Mouse (Mus musculus): ENCODE measurements around the gene Dicer1.
A peak's percentile ranks its signal among the peaks of the same experiment; 100 is the strongest.

Gene Dicer1

DNA sequence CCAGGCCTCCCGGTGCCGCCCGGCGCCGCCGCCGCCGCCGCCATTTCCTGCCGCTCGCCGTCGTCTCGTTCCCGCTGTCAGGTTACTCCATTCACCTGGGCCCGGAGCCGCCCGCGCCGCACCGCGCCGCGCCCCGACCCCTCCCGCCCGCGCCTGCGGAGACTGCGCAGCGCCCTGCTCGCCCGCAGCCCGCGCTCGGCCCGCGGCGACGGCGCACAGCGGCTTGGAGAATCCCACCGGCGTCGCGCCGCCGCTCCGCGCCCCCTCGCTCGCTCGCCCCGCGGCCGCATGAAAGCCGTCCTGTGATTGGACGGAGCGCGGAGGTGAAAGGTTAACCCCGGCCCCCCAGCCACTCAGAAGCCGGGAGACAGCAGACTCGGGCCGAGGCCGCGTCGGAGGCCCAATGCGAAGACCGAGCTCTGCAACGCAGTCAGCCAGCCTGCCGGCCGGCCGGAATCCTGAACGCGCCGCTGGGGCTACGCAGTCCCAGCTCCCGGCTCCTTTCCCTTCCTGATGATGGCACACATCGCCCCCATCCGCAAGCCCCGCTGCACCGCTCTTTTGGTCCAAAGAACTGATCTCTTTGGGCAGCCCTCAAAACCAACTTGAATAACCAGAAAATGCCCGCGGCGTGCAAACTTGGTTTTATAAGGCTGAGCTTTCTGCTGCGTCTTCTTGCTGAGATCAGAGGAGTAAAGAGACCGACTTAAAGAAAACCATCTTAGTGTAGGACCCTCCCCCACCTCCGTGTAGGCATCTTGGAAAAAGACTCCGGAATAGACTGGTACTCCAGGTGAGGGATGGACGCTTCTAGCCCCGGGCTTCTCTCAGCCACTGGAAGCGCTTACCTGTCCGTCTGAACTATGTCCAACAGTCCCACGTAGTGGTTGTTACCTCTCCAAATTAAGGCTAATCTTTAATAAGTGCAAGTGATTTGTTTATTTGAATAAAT lies at the start of gene Dicer1:
TSS of gene Dicer1 (minus strand) at position 139 of the 952 bp plus-strand sequence.
- DNase-seq (ENCODE audit: low read depth in 2 of 2, low spot score in 2 of 2) = peak; percentile 97

DNA sequence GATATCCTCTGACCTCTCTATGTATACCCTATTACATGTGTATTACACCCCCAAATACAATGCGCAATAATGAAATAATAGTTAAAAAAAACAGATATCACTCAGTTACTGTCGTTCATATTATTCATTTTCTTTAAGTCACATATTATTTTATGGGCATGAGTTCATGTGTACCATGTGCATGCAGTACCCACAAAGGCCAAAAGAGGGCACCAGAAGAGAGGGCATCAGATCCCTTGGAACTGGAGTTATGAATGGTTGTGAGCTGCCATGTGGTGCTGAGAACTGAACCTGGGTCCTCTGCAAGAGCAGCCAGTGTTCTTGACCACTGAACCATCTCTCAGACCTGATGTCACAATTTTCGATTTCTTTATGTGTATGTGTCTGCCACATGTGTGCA lies 47.6 kb upstream of the Dicer1 start:
- no peak for DNase-seq (ENCODE audit: low read depth in 2 of 2, low spot score in 2 of 2)

- no peak for DNase-seq (ENCODE audit: low read depth in 2 of 2, low spot score in 2 of 2)
These were observed 46.2 kb upstream of the Dicer1 start for GRCm38 (mm10) chr12:104797905-104798304.

- DNase-seq (ENCODE audit: low read depth in 2 of 2, low spot score in 2 of 2) = no peak
These were observed 45.1 kb upstream of the Dicer1 start for GRCm38 (mm10) chr12:104796635-104797378.

GRCm38 (mm10) chr12:104794957-104795356 lies 43.2 kb upstream of the Dicer1 start:
- DNase-seq (ENCODE audit: low read depth in 2 of 2, low spot score in 2 of 2) = no peak

- no peak for DNase-seq (ENCODE audit: low read depth in 2 of 2, low spot score in 2 of 2)
These were observed 41.7 kb upstream of the Dicer1 start for GRCm38 (mm10) chr12:104793486-104793885.

GRCm38 (mm10) chr12:104777603-104778002 lies 25.9 kb upstream of the Dicer1 start:
- no peak for DNase-seq (ENCODE audit: low read depth in 2 of 2, low spot score in 2 of 2)

GRCm38 (mm10) chr12:104771941-104772340 lies 20.2 kb upstream of the Dicer1 start:
- DNase-seq (ENCODE audit: low read depth in 2 of 2, low spot score in 2 of 2) = no peak

- DNase-seq (ENCODE audit: low read depth in 2 of 2, low spot score in 2 of 2) = no peak
These were observed 17.5 kb upstream of the Dicer1 start for GRCm38 (mm10) chr12:104769201-104769785.

DNA sequence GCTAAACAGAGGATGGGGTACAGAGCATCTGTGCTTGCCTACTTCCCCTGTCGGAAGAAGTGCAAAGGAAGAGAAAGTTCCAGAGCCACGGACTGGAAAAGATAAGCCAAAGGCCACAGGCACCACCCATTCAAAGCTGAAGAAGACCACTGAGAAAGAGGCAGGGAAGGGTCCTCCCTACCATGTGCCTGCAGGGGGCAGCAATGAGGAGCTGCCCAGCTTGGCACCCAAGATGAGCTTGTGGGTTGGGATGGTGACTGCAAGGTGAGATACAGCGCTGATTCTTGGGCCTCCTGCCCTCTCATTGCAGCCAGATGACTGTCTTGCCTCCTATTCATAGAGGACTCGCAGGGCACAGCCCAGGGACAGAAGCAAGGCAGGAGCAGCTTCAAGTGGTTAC lies 15.4 kb upstream of the Dicer1 start:
- DNase-seq (ENCODE audit: low read depth in 2 of 2, low spot score in 2 of 2) = no peak

- DNase-seq (ENCODE audit: low read depth in 2 of 2, low spot score in 2 of 2) = no peak
These were observed 14.0 kb upstream of the Dicer1 start for GRCm38 (mm10) chr12:104765761-104766160.

DNA sequence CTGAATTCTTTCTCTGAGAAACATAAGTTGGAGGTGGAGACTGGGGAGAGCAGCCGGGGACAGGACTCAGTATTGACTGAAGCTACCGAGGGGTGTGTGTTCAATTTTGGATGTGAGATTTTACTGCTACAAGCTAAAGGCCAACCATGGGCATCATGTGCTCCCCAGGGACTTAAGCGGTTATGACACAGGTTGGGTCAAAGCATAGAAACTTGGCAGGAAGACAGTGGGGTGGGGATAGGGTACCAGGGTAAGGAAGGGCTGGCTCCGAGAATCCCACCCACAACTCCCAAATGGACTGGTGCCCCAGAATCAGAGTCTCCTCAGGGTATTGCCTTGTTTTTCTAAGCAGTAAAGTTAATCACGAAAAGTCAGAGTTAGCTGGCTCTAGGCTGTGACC lies 13.4 kb upstream of the Dicer1 start:
- DNase-seq (ENCODE audit: low read depth in 2 of 2, low spot score in 2 of 2) = no peak

DNA sequence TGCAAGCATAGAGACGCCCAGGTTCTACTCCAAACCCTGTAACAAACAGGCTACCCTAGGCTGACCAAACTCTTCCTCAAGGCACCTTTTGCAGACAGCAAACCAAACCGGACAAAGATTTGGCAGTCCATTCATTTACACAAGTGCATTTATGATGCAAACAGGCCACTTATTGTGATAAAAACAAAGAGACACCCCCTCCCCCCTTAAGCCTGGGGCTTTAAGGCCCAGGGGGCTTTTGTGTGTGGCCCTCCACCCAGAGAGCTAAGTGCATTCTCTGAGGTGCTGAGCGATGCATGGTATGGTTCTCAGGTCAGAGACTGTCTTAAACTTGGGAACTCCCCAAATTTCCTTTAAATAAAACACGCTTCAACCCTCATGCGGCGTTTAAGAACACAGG lies 12.2 kb upstream of the Dicer1 start:
- no peak for DNase-seq (ENCODE audit: low read depth in 2 of 2, low spot score in 2 of 2)

DNA sequence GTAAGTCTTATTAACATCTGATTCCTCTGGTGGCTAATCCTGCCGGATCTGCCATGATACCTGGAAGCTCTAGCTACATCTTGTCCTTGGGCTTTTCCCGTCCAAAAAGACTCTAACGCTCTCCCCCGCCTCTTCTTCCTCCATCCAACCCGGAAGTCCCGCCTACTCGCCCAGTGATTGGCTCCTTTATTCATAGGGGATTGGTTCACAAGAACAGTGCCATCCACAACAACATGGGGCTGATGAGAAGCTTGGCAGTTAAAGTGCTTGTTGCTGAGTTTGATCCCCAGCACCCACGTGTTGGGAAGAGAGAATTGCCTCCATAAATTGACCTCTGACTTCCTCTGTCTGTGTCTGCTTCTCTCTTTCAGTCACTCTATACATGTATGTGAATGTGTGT lies 9.7 kb upstream of the Dicer1 start:
- DNase-seq (ENCODE audit: low read depth in 2 of 2, low spot score in 2 of 2) = no peak

GRCm38 (mm10) chr12:104758066-104758465 lies 6.3 kb upstream of the Dicer1 start:
- DNase-seq (ENCODE audit: low read depth in 2 of 2, low spot score in 2 of 2) = no peak

DNA sequence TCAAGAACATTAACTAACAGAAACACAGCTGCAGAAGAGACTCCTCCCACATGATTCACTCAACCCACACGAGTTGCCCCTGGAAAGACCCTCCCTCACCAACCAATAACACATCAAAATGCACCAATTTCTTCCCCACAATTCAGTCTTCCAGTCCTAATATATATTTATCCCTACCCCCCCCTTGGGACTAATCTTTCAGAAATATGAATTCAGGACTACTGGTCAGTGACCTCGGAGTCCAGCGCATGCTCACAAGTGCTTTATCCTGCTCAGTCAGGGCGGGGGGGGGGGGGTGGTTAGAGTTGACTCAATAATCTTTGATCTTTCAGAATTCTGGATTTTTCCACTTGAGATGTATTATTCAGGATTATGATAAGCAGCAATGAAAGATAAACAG lies 1.9 kb upstream of the Dicer1 start:
- DNase-seq (ENCODE audit: low read depth in 2 of 2, low spot score in 2 of 2) = no peak

DNA sequence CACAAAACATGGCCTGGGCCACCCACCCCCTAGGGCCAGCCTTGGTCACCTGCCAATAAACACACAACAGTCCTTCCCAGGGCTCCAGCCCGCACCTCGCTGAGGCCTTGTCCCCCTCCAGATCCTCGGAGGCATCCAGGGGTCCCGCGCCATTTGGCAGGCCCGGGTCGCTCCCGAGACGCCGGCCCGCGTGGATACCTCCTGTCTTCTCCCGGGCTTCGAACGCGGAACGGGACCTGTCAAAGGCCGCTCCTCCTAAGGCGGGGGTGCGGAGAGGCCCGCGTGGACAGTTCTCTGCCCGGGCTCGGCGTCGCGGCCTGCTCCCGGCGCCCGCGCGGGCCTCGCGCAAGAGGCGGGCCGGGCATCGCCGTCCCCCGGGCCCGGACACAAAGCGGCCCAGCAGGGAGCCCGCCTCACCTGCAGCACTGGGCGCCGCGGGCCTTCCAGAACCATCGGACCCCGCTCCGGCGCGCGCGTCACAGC lies 380 bp downstream of the Dicer1 start:
- no peak for DNase-seq (ENCODE audit: low read depth in 2 of 2, low spot score in 2 of 2)

DNA sequence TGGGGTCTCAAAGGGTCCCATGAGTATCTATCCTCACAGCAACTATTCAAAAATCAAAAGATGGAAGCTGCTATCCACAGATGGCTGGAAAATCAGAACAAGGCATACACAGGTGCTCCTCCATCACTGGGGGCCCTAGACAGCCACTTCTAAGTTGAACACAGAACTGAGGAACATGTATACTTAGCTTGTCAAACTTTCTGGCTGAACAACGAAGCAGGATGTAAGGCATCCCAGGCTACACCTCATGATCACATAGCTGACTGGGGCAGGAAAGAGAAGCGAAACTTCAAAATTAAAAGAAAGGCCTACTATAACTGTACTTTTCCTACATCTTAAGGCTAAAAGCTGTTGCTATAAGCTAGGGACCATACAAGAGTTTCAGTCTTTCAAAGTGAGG lies 2.8 kb downstream of the Dicer1 start:
- DNase-seq (ENCODE audit: low read depth in 2 of 2, low spot score in 2 of 2) = no peak

DNA sequence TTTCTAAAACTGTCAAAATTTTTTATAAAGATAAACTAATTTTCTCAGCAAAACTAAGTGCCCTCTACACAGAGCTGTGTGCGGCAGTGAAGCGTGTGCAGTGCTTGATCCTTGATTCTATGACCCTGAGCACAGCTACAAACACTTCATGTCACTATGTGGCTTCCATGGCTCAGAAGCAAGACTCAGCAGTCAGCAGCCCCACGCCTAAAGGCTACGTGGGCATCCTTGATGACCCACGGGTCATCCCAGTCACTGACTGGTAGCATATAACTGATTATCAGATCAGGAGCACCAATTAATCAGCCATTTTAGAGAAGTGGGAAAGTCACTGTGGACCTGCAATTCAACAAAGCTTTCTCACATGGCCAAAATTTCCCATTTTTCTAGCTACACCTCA lies 4.5 kb downstream of the Dicer1 start:
- no peak for DNase-seq (ENCODE audit: low read depth in 2 of 2, low spot score in 2 of 2)

GRCm38 (mm10) chr12:104746601-104747000 lies 5.2 kb downstream of the Dicer1 start:
- DNase-seq (ENCODE audit: low read depth in 2 of 2, low spot score in 2 of 2) = no peak

DNA sequence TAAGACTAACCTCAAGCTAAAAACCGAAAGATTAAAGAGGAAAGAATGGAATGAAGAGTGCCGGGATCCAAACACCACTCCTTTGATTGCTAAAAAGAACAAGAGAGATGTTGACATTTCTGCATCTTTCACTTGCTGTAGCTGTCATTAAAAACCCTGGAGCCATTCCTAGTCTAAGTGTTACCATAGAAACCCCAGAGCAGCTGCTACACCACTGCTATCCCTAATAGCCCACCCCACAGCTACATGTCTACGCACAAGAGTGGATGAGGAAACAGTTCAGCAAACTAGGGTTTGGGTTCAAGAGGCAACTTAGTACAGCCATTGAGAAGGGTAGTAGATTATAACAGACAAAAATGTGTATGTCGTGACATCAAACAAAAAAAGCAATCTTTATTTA lies 8.1 kb downstream of the Dicer1 start:
- no peak for DNase-seq (ENCODE audit: low read depth in 2 of 2, low spot score in 2 of 2)

DNA sequence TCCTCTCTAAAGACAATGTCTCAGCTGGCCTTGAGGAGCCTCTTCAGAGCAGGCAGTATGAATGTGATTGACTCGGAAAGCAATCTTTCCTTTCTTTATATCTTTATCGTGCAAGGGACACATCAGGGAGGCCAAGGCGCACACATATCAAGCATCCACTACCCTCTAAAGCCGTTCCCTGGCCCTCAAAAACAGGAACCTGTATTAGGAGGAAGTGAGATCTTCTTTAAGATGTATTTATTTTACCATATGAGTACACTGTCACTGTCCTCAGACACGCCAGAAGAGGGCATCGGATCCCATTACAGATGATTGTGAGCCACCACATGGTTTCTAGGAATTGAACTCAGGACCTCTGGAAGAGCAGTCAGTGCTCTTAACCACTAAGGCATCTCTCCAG lies 9.5 kb downstream of the Dicer1 start:
- DNase-seq (ENCODE audit: low read depth in 2 of 2, low spot score in 2 of 2) = no peak

Measured in CD8-positive naive resting alpha-beta T cell, adult 2 months (primary cell).